Mouse (Mus musculus) liver, embryonic 12.5 days (tissue): ENCODE data around the gene Fam43a. TPM values are rescaled to one million over a fixed set of nuclear protein-coding genes. Genes with fewer than 3 reads are reported as not detected.

Source experiments
- ATAC-seq: fragments of 200-750 bp; cut with Nextera tagmentation; 2 replicates; pipeline ENCODE4 v1.8.0; 2017; ENCODE audit warnings: moderate number of reproducible peaks, mild to moderate bottlenecking, moderate library complexity
- H3K27ac ChIP-seq: fragments of 300-500 bp; sonication (generic); 2 replicates; pipeline ENCODE4 v1.5.1; 2016; ENCODE audit warnings: mild to moderate bottlenecking
- H3K27me3 ChIP-seq: fragments of 300-500 bp; sonication (generic); replicated peaks from 2 replicates; pipeline ENCODE4 v1.6.1; 2016; ENCODE audit warnings: mild to moderate bottlenecking, moderate library complexity
- H3K36me3 ChIP-seq: fragments of 300-500 bp; sonication (generic); 2 replicates; pipeline ENCODE4 v1.6.1; 2016; ENCODE audit warnings: mild to moderate bottlenecking, moderate library complexity
- H3K4me1 ChIP-seq: fragments of 300-500 bp; sonication (generic); 2 replicates; pipeline ENCODE4 v1.6.1; 2016
- H3K4me2 ChIP-seq: fragments of 300-500 bp; sonication (generic); 2 replicates; pipeline ENCODE4 v1.6.1; 2016; ENCODE audit warnings: mild to moderate bottlenecking, moderate library complexity
- H3K4me3 ChIP-seq: fragments of 300-500 bp; sonication (generic); 2 replicates; pipeline ENCODE4 v1.5.1; 2016; ENCODE audit warnings: mild to moderate bottlenecking, moderate library complexity
- H3K9ac ChIP-seq: fragments of 300-500 bp; sonication (generic); 2 replicates; pipeline ENCODE4 v1.6.1; 2016; ENCODE audit warnings: mild to moderate bottlenecking, moderate library complexity
- H3K9me3 ChIP-seq: fragments of 300-500 bp; sonication (generic); replicated peaks from 2 replicates; pipeline ENCODE4 v1.6.1; 2016; ENCODE audit warnings: mild to moderate bottlenecking, moderate library complexity
- WGBS: fragments of 180-500 bp; shearing (Covaris S2); methylation state at CpG from one replicate; pipeline ENCODE4 v1.1.7; 2016; ENCODE audit not compliant: insufficient replicate concordance; 5-methylcytosine and 5-hydroxymethylcytosine counted together
- polyA plus RNA-seq: library from polyadenylated mRNA; unstranded; fragments of >200 nt; fragmentation: Nextera tagmentation; extraction: Ambion mirVana; gene quantifications from 2 replicates; pipeline ENCODE4 v1.2.1, GENCODE M21; 2016

Fam43a gene
- polyA plus RNA-seq, 1 experiment from 2014 or later: 9.2 TPM

DNA sequence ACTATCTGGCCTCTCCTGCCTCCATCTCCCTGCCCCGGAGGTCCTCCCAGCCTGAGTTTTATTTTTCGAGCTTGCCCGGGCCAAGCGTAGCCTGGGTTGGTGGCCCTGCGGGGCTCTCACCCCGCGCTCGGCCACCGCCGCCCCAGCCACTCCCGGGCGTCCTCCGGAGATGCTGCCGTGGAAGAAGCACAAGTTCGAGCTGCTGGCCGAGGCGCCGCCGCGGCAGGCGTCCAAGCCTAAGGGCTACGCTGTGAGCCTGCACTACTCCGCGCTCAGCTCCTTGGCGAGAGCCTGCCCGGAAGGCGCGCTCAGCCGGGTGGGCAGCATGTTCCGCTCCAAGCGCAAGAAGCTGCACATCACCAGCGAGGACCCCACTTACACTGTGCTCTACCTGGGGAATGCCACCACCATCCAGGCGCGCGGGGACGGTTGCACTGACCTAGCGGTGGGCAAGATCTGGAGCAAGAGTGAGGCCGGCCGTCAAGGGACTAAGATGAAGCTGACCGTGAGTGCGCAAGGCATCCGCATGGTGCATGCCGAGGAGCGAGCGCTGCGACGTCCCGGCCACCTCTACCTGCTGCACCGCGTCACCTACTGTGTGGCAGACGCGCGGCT, 1.0 kb downstream of the Fam43a start:
- Histone ChIP-seq H3K36me3 (no peaks in the 10 kb centered on the region), H3K27me3 (peaks cover 71% of the 10 kb centered on the region), H3K4me1 (peaks cover 54% of the 10 kb centered on the region), H3K4me2 (peak overlapping the region; percentile 71), H3K9me3 (no peaks in the 10 kb centered on the region), H3K4me3 (peak overlapping the region; percentile 61), H3K9ac (peak overlapping the region; percentile 60), H3K27ac (peak overlapping the region; percentile 64; the same call in 1 of the 2 replicates)
- 1% methylated on average over 53 of the region's 53 CpGs for WGBS
- peak; percentile 7; the same call in 1 of the 2 replicates for ATAC-seq

DNA sequence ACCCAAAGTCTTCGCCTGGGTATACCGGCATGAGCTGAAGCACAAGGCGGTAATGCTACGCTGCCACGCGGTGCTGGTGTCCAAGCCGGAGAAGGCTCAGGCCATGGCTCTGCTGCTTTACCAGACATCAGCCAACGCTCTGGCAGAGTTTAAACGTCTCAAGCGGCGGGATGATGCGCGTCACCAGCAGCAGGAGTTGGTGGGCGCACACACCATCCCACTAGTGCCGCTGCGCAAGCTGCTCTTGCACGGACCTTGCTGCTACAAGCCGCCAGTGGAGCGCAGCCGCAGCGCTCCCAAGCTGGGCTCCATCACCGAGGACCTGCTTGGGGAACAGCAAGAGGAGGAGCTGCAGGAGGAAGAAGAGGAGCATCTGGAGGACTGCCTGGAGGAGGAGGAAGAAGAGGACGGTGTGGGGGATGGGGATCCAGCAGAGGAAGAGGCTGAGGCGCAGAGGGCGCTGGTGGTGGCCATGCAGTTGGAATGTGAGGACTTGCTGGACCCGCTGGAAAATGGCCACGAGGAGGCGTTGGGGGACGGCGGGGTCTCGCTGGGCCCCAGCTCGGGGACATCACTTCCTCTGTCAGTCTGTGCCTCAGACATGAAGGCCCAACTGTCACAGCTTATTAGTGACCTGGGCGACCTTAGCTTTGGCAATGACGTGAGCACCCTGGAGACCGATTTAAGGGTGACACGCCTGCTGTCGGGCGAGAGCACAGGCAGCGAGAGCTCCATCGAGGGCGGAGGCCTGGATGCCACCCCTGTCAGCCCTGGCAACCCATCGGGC, 1.7 kb downstream of the Fam43a start:
- Histone ChIP-seq H3K9ac (peak overlapping the region; percentile 60; the same call in 1 of the 2 replicates), H3K4me1 (peaks cover 49% of the 10 kb centered on the region), H3K27me3 (peaks cover 65% of the 10 kb centered on the region), H3K4me2 (peak overlapping the region; percentile 71), H3K9me3 (no peaks in the 10 kb centered on the region), H3K27ac (peak overlapping the region; percentile 64; the same call in 1 of the 2 replicates), H3K4me3 (peak overlapping the region; percentile 61), H3K36me3 (no peaks in the 10 kb centered on the region)
- WGBS: 9% methylated on average over 42 of the region's 42 CpGs
- ATAC-seq: no peak

DNA sequence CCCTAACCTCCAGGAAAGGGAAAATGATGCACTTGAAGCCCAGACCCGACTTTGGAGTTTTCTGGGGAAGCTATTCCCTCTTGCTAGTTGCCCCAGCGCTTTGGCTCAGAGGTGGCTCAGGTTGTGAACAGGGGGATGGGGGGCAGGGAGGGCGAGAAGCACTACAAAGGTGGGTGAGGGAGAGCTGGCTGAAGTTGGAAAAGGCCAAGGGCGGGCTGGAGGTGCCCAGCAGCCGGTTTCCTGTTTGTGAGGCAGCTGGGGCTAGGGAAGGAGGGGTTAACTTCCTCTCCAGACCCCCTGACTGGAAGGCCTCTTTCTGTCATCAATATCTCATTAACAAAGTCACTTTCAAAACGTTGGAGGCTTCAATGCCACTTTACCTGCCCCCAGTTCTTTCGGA, 2.4 kb downstream of the Fam43a start:
- H3K27me3 ChIP-seq: peaks cover 58% of the 10 kb centered on the region
- 12% methylated on average over 7 of the region's 7 CpGs for WGBS
- H3K9ac ChIP-seq: 0 out of 2 replicates have a peak overlapping the region, but pooled peaks have one; percentile 13
- peaks cover 42% of the 10 kb centered on the region for H3K4me1 ChIP-seq
- peak overlapping the region; percentile 37; the same call in 1 of the 2 replicates for H3K27ac ChIP-seq
- H3K4me2 ChIP-seq: peak overlapping the region; percentile 71
- H3K4me3 ChIP-seq: peak overlapping the region; percentile 61
- H3K36me3 ChIP-seq: no peaks in the 10 kb centered on the region
- no peak for ATAC-seq
- no peaks in the 10 kb centered on the region for H3K9me3 ChIP-seq

DNA sequence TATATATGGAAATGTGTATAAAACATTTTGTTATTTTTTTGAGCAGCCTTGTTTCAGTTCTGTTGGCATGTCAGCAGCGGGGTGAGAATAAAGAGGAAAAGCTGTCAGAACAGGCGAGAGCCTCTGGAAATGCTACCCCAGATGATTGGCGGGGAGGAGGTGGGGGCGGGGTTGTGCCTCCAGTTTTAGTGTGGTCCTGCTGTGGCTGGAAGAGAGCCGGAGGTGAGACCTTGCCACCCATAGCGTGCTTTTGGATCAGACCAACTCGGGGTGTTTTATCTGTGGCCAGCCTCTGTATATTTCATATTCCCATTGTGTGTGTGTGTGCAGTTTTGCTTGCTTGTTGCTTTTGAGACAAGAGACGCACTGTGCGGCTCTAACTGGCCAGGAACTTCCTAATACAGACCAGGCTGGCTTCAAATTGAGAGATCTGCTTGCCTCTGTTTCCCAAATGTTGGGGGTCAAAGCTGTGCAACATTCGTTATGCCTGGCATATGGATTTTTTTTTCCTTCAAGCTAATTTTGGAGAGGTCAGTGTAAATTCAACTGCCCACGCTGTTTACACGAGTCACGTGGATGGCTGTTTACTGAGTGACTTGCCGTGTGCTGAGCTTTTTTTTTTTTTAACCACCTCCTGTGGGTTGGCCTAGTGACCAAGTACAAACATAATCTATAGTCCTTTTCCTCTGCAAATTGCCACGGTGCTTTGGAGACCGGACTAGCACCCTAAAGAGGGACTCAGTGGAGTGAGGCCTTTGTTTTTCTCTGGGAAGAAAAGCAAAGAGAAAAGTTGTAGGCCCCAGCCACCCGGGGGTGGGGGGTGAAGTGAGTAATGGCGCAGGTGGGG, 3.4 kb downstream of the Fam43a start:
- no peaks in the 10 kb centered on the region for H3K9me3 ChIP-seq
- H3K9ac ChIP-seq: no peak overlapping the region
- ATAC-seq: no peak
- H3K4me1 ChIP-seq: peaks cover 39% of the 10 kb centered on the region
- H3K27me3 ChIP-seq: peaks cover 49% of the 10 kb centered on the region
- peak overlapping the region; percentile 37 for H3K27ac ChIP-seq
- WGBS: 22% methylated on average over 18 of the region's 18 CpGs
- H3K4me2 ChIP-seq: peak overlapping the region; percentile 71
- peak overlapping the region; percentile 61; the same call in 1 of the 2 replicates for H3K4me3 ChIP-seq
- no peaks in the 10 kb centered on the region for H3K36me3 ChIP-seq

DNA sequence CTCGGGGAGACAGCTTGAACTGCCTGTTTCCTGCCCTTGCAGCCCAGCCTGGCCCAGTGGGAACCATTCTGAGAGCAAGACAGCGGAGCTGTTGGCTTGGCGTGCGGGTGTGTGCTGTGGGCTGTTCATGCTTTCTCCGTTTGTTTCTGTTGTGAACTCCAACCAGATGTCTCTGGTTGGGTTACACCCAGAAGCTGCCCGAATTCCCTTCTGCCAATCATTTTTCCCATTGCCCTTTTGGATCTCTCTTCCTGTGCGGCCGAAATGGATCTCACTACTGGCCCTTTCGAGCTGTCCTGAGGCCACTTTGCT, 4.0 kb downstream of the Fam43a start:
- H3K4me2 ChIP-seq: peak overlapping the region; percentile 71
- peaks cover 45% of the 10 kb centered on the region for H3K27me3 ChIP-seq
- H3K9ac ChIP-seq: no peak overlapping the region
- no peaks in the 10 kb centered on the region for H3K9me3 ChIP-seq
- H3K4me3 ChIP-seq: no peak overlapping the region
- ATAC-seq: no peak
- 59% methylated on average over 9 of the region's 9 CpGs for WGBS
- peak overlapping the region; percentile 37 for H3K27ac ChIP-seq
- H3K36me3 ChIP-seq: no peaks in the 10 kb centered on the region
- peaks cover 39% of the 10 kb centered on the region for H3K4me1 ChIP-seq

DNA sequence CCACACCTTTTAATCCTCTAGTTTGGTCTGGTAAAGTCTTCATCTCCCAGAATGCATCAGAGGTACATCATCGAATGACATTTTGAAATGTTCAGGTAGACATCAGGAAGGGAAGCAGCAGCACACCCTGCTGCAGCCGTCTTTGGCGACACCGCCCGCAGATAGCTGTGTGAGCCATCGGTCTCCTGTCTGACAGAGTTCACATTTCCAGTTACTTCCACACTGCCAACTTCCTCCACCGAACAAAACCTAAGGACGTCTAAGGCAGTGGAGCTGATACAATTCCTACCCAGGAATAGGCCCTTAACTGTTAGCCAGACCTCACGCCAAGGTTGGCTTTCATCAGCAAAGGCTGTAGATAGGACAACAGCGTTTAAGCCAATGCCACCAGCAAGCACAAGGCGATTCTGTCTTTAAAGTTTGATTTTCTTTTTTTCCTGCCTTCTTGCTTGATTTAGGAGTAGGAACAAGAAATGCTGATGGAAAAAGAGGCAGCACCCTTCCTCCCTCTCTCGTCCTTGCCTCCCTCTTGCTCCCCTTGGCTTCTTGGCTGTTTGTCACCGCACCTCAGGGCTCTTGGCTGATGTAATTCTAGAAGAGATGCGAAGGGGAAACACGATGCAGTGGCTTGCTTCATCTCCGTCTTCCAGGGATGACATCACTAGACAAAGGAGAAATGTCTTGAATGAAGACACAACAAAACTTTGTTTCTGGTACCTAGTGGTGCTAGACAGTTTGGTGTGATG, 4.7 kb downstream of the Fam43a start:
- H3K4me3 ChIP-seq: no peak overlapping the region
- peaks cover 38% of the 10 kb centered on the region for H3K27me3 ChIP-seq
- H3K4me2 ChIP-seq: no peak overlapping the region
- H3K9me3 ChIP-seq: no peaks in the 10 kb centered on the region
- no peak for ATAC-seq
- 62% methylated on average over 16 of the region's 16 CpGs for WGBS
- H3K27ac ChIP-seq: no peak overlapping the region
- no peak overlapping the region for H3K9ac ChIP-seq
- H3K4me1 ChIP-seq: peaks cover 39% of the 10 kb centered on the region
- no peaks in the 10 kb centered on the region for H3K36me3 ChIP-seq

DNA sequence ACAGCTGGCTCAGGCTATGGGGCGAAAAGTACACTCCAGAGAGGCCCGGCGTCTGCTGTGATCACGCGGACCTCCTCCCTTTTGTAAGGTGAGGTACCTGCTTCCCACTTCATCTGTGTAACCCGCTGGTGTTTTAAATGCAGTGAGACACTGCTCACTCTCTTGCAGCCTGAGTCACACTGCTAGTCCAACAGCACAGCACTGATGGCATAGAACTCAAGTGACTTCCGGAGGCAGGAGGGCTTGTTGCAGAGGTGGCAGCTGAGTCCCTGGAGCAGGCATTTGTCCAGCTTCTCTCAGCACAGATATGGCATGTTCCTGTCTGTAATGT, 5.2 kb downstream of the Fam43a start:
- no peak overlapping the region for H3K9ac ChIP-seq
- WGBS: 71% methylated on average over 7 of the region's 7 CpGs
- no peak overlapping the region for H3K4me2 ChIP-seq
- H3K27me3 ChIP-seq: peaks cover 33% of the 10 kb centered on the region
- no peak for ATAC-seq
- no peak overlapping the region for H3K4me3 ChIP-seq
- no peaks in the 10 kb centered on the region for H3K9me3 ChIP-seq
- no peaks in the 10 kb centered on the region for H3K36me3 ChIP-seq
- no peak overlapping the region for H3K27ac ChIP-seq
- H3K4me1 ChIP-seq: peaks cover 36% of the 10 kb centered on the region

DNA sequence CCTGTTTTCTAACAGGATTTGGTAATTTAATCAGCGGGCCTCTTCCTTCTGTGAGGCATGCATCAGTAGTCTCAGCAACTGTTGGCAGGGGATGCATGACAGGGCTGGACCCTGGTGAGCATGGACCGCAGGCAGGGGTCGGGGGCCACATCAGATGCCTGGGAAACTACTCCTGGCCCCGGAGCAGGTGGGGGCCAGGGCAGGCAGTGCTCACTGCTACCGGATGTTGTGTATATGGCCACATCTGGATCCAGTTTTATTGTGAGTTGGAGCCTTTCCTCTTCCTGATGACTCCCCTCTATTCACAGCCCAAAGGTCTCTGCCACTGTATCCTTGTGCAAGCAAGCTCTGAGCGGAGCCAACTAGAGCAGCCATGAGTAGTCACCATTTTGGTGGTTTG, 6.0 kb downstream of the Fam43a start:
- no peak overlapping the region for H3K4me2 ChIP-seq
- 67% methylated on average over 6 of the region's 6 CpGs for WGBS
- H3K4me3 ChIP-seq: no peak overlapping the region
- H3K36me3 ChIP-seq: no peaks in the 10 kb centered on the region
- H3K9ac ChIP-seq: no peak overlapping the region
- ATAC-seq: no peak
- no peak overlapping the region for H3K27ac ChIP-seq
- H3K4me1 ChIP-seq: peaks cover 34% of the 10 kb centered on the region
- peaks cover 25% of the 10 kb centered on the region for H3K27me3 ChIP-seq
- H3K9me3 ChIP-seq: no peaks in the 10 kb centered on the region

DNA sequence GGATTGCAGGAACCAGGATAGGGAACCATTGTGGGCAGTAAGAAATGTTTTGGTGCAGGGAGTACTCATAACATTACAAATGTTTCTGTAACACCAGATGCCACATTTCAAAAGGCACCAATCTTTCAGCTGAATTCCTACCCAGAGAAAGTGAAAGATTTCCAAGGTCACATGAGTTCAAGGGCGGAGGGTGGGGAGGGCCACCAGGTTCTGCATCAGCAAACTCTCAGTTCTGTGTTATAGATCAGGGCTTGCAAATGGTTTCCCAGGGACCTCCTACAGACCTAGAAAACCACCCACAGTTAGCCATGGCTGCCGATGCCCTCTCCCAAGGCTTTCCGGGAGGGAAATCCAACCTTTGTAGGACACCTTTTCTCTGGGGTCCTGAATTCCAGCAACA, 8.3 kb downstream of the Fam43a start:
- WGBS: 64% methylated on average over 3 of the region's 3 CpGs

DNA sequence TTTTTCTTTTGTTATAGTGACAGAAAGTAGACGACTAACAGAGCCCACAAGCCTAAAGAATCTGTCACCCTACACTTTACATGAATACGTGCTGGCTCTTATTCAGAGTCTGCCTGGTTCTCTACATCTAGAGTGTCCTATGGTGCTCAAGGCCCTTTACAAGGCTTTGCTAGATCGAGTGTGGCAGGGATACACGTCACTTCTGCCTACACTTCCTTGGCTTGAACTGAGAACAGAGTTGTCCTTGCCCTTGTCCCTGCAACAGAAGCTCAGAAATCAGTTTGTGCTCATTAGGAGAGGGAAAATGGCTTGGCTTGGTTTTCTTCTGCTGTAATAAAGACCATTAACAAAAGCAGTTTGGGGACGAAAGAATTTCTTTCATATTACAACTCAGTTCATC, 11.8 kb downstream of the Fam43a start:
- Histone ChIP-seq H3K4me3 (no peak overlapping the region), H3K27ac (no peak overlapping the region), H3K36me3 (no peaks in the 10 kb centered on the region), H3K4me1 (no peaks in the 10 kb centered on the region), H3K9me3 (no peaks in the 10 kb centered on the region), H3K4me2 (no peak overlapping the region), H3K27me3 (no peaks in the 10 kb centered on the region), H3K9ac (no peak overlapping the region)
- WGBS: 51% methylated on average over 5 of the region's 5 CpGs
- no peak for ATAC-seq

More for the DNA sequence above, 8.3 kb downstream of the Fam43a start:
- Histone ChIP-seq H3K4me2 (no peak overlapping the region), H3K4me3 (no peak overlapping the region), H3K4me1 (peaks cover 13% of the 10 kb centered on the region), H3K9me3 (no peaks in the 10 kb centered on the region), H3K27ac (no peak overlapping the region), H3K36me3 (no peaks in the 10 kb centered on the region), H3K9ac (no peak overlapping the region), H3K27me3 (peaks cover 4% of the 10 kb centered on the region; the same call in 1 of the 2 replicates)
- ATAC-seq: no peak

DNA sequence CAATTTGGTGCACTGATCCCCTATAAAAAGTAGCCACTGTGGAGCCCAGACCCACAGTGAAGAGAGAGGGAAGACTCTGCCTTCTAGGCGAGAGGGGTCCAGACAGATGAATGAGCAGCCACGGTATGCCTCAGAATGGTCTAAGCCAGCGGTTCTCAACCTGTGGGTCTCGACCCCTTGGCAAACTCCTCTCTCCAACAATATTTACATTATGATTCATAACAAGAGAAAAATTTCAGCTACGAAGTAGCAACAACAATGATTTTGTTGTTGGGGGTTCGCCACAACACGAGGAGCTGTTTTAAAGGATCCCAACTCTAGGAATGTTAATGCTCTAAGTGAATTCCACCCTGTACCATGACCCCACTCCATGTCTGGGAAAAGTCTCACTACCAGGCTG, 13.6 kb downstream of the Fam43a start:
- H3K4me2 ChIP-seq: no peak overlapping the region
- WGBS: 63% methylated on average over 7 of the region's 7 CpGs
- no peak overlapping the region for H3K9ac ChIP-seq
- H3K9me3 ChIP-seq: no peaks in the 10 kb centered on the region
- H3K4me1 ChIP-seq: no peaks in the 10 kb centered on the region
- no peak for ATAC-seq
- no peaks in the 10 kb centered on the region for H3K36me3 ChIP-seq
- H3K27me3 ChIP-seq: no peaks in the 10 kb centered on the region
- no peak overlapping the region for H3K27ac ChIP-seq
- H3K4me3 ChIP-seq: no peak overlapping the region
